Mouse (Mus musculus) midbrain, embryonic 16.5 days (tissue): Measurements from ENCODE around the gene Tmem132b. TPM values are rescaled to one million over a fixed set of nuclear protein-coding genes. Genes with fewer than 3 reads are reported as not detected.

ENCODE experiments used
- ATAC-seq: fragments of 200-750 bp; cut with Nextera tagmentation; 2 replicates; pipeline ENCODE4 v1.8.0; 2017; ENCODE audit warnings: moderate TSS enrichment
- H3K27ac ChIP-seq: fragments of 300-500 bp; sonication (generic); 2 replicates; pipeline ENCODE4 v1.5.1; 2014; ENCODE audit warnings: mild to moderate bottlenecking, low read length, mixed read lengths
- H3K27me3 ChIP-seq: fragments of 300-500 bp; sonication (generic); 2 replicates; pipeline ENCODE4 v1.6.1; 2014; ENCODE audit warnings: low read depth, low read length, mixed read lengths; ENCODE audit not compliant: control insufficient read depth, insufficient read depth
- H3K36me3 ChIP-seq: fragments of 300-500 bp; sonication (generic); 2 replicates; pipeline ENCODE4 v1.6.1; 2014; ENCODE audit warnings: mild to moderate bottlenecking, low read length, moderate library complexity, mixed read lengths; ENCODE audit not compliant: control insufficient read depth, insufficient read depth
- H3K4me1 ChIP-seq: fragments of 300-500 bp; sonication (generic); 2 replicates; pipeline ENCODE4 v1.6.1; 2014; ENCODE audit warnings: mild to moderate bottlenecking, low read length, mixed read lengths; ENCODE audit not compliant: control insufficient read depth, insufficient read depth
- H3K4me2 ChIP-seq: fragments of 300-500 bp; sonication (generic); 2 replicates; pipeline ENCODE4 v1.6.1; 2014; ENCODE audit warnings: mild to moderate bottlenecking, low read length, mixed read lengths
- H3K4me3 ChIP-seq: fragments of 300-500 bp; sonication (generic); 2 replicates; pipeline ENCODE4 v1.5.1; 2014; ENCODE audit warnings: low read depth, mild to moderate bottlenecking, low read length, moderate library complexity, mixed read lengths
- H3K9ac ChIP-seq: fragments of 300-500 bp; sonication (generic); 2 replicates; pipeline ENCODE4 v1.6.1; 2014; ENCODE audit warnings: low read depth, low read length, mixed read lengths
- H3K9me3 ChIP-seq: fragments of 300-500 bp; sonication (generic); replicated peaks from 2 replicates; pipeline ENCODE4 v1.6.1; 2014; ENCODE audit warnings: mild to moderate bottlenecking, low read length, mixed read lengths; ENCODE audit not compliant: control insufficient read depth, poor library complexity, severe bottlenecking
- WGBS: fragments of 180-500 bp; shearing (Covaris S2); extraction: QIAGEN DNeasy Blood & Tissue Kit; methylation state at CpG from one replicate; pipeline ENCODE4 v1.1.7; 2014; 5-methylcytosine and 5-hydroxymethylcytosine counted together
- polyA plus RNA-seq: library from polyadenylated mRNA; unstranded; fragments of >200 nt; fragmentation: Nextera tagmentation; extraction: Ambion mirVana; gene quantifications from 2 replicates; pipeline ENCODE4 v1.2.1, GENCODE M21; 2015

Gene Tmem132b
- polyA plus RNA-seq, 1 experiment from 2014 or later: 5.5 TPM

GRCm38 (mm10) chr5:125767950-125768349 is 236.4 kb downstream of the Tmem132b start:
- no peak overlapping the region for H3K27ac ChIP-seq
- ATAC-seq: no peak

GRCm38 (mm10) chr5:125772238-125772637 is 240.7 kb downstream of the Tmem132b start:
- Histone ChIP-seq H3K27ac (no peak overlapping the region), H3K4me2 (no peak overlapping the region), H3K9me3 (no peaks in the 10 kb centered on the region), H3K4me1 (no peaks in the 10 kb centered on the region), H3K27me3 (no peaks in the 10 kb centered on the region), H3K4me3 (no peak overlapping the region), H3K9ac (no peak overlapping the region), H3K36me3 (no peaks in the 10 kb centered on the region)
- no peak for ATAC-seq
- 97% methylated on average over 4 of the region's 4 CpGs for WGBS

More at GRCm38 (mm10) chr5:125767950-125768349, 236.4 kb downstream of the Tmem132b start:
- Histone ChIP-seq H3K9me3 (no peaks in the 10 kb centered on the region), H3K4me3 (no peak overlapping the region), H3K4me1 (no peaks in the 10 kb centered on the region), H3K36me3 (no peaks in the 10 kb centered on the region), H3K4me2 (no peak overlapping the region), H3K27me3 (no peaks in the 10 kb centered on the region), H3K9ac (no peak overlapping the region)
- 92% methylated on average over 1 of the region's 1 CpGs for WGBS

- Histone ChIP-seq H3K4me2 (no peak overlapping the region), H3K4me1 (no peaks in the 10 kb centered on the region), H3K36me3 (no peaks in the 10 kb centered on the region), H3K9ac (no peak overlapping the region), H3K27ac (no peak overlapping the region), H3K4me3 (no peak overlapping the region), H3K27me3 (no peaks in the 10 kb centered on the region), H3K9me3 (no peaks in the 10 kb centered on the region)
- no peak for ATAC-seq
- 51% methylated on average over 2 of the region's 2 CpGs for WGBS
Observed at GRCm38 (mm10) chr5:125772756-125773155, 241.2 kb downstream of the Tmem132b start.

- no peak overlapping the region for H3K4me3 ChIP-seq
- H3K27me3 ChIP-seq: no peaks in the 10 kb centered on the region
- H3K9ac ChIP-seq: no peak overlapping the region
- no peaks in the 10 kb centered on the region for H3K9me3 ChIP-seq
- WGBS: 92% methylated on average over 1 of the region's 1 CpGs
- H3K4me1 ChIP-seq: no peaks in the 10 kb centered on the region
- H3K27ac ChIP-seq: no peak overlapping the region
- no peak overlapping the region for H3K4me2 ChIP-seq
- ATAC-seq: no peak
- no peaks in the 10 kb centered on the region for H3K36me3 ChIP-seq
Observed at GRCm38 (mm10) chr5:125780332-125780731, 248.8 kb downstream of the Tmem132b start.

GRCm38 (mm10) chr5:125792643-125793042 is 261.1 kb downstream of the Tmem132b start:
- no peak overlapping the region for H3K27ac ChIP-seq
- ATAC-seq: no peak
- H3K36me3 ChIP-seq: peaks cover 2% of the 10 kb centered on the region
- H3K4me3 ChIP-seq: no peak overlapping the region
- no peaks in the 10 kb centered on the region for H3K9me3 ChIP-seq
- 98% methylated on average over 1 of the region's 1 CpGs for WGBS
- H3K27me3 ChIP-seq: no peaks in the 10 kb centered on the region
- no peak overlapping the region for H3K9ac ChIP-seq
- no peak overlapping the region for H3K4me2 ChIP-seq
- H3K4me1 ChIP-seq: no peaks in the 10 kb centered on the region

GRCm38 (mm10) chr5:125794318-125794717 is 262.7 kb downstream of the Tmem132b start:
- Histone ChIP-seq H3K9me3 (no peaks in the 10 kb centered on the region), H3K27ac (no peak overlapping the region), H3K9ac (no peak overlapping the region), H3K27me3 (no peaks in the 10 kb centered on the region), H3K36me3 (no peaks in the 10 kb centered on the region), H3K4me2 (no peak overlapping the region), H3K4me3 (no peak overlapping the region), H3K4me1 (peaks cover 2% of the 10 kb centered on the region)
- WGBS: 62% methylated on average over 1 of the region's 1 CpGs
- no peak for ATAC-seq

- no peak overlapping the region for H3K4me2 ChIP-seq
Observed at GRCm38 (mm10) chr5:125799622-125800021, 268.0 kb downstream of the Tmem132b start.

GRCm38 (mm10) chr5:125800025-125800424 is 268.5 kb downstream of the Tmem132b start:
- Histone ChIP-seq H3K27me3 (no peaks in the 10 kb centered on the region), H3K9ac (no peak overlapping the region), H3K4me3 (no peak overlapping the region), H3K4me2 (no peak overlapping the region), H3K4me1 (peaks cover 7% of the 10 kb centered on the region), H3K27ac (no peak overlapping the region), H3K9me3 (no peaks in the 10 kb centered on the region), H3K36me3 (no peaks in the 10 kb centered on the region)
- 8% methylated on average over 11 of the region's 11 CpGs for WGBS
- ATAC-seq: no peak

More at GRCm38 (mm10) chr5:125799622-125800021, 268.0 kb downstream of the Tmem132b start:
- no peaks in the 10 kb centered on the region for H3K9me3 ChIP-seq
- H3K4me3 ChIP-seq: no peak overlapping the region
- H3K27me3 ChIP-seq: no peaks in the 10 kb centered on the region
- H3K27ac ChIP-seq: no peak overlapping the region
- no peak overlapping the region for H3K9ac ChIP-seq
- WGBS: 15% methylated on average over 4 of the region's 5 CpGs
- H3K4me1 ChIP-seq: peaks cover 7% of the 10 kb centered on the region
- no peaks in the 10 kb centered on the region for H3K36me3 ChIP-seq
- ATAC-seq: no peak

- Histone ChIP-seq H3K4me1 (peaks cover 7% of the 10 kb centered on the region), H3K4me3 (no peak overlapping the region), H3K27me3 (no peaks in the 10 kb centered on the region), H3K36me3 (no peaks in the 10 kb centered on the region), H3K4me2 (no peak overlapping the region), H3K9ac (no peak overlapping the region), H3K9me3 (no peaks in the 10 kb centered on the region; the same call in 1 of the 2 replicates), H3K27ac (no peak overlapping the region)
- no peak for ATAC-seq
- 51% methylated on average over 7 of the region's 7 CpGs for WGBS
Observed at GRCm38 (mm10) chr5:125802801-125803200, 271.2 kb downstream of the Tmem132b start.
